Mouse (Mus musculus) MEL (cell line): ENCODE data around the gene Slk.

Experiments
- CTCF ChIP-seq, 3 experiments: IDR thresholded peaks in 2 of 3; conservative IDR thresholded peaks in 1 of 3; 2 replicates each; pipeline ENCODE4 v1.5.1; 2011 to 2012; ENCODE audit warnings: low read length in 3 of 3, low read depth in 2 of 3, mild to moderate bottlenecking in 2 of 3, improper control_type of control experiment in 1 of 3, inconsistent platforms in 1 of 3, mixed read lengths in 1 of 3, moderate library complexity in 1 of 3; ENCODE audit not compliant: control insufficient read depth in 1 of 3, insufficient read depth in 1 of 3, poor library complexity in 1 of 3, severe bottlenecking in 1 of 3
- HCFC1 ChIP-seq: IDR thresholded peaks from 2 replicates; pipeline ENCODE4 v1.6.1; 2012; ENCODE audit warnings: low read depth, mild to moderate bottlenecking, inconsistent platforms, low read length, improper control_type of control experiment, moderate library complexity

DNA sequence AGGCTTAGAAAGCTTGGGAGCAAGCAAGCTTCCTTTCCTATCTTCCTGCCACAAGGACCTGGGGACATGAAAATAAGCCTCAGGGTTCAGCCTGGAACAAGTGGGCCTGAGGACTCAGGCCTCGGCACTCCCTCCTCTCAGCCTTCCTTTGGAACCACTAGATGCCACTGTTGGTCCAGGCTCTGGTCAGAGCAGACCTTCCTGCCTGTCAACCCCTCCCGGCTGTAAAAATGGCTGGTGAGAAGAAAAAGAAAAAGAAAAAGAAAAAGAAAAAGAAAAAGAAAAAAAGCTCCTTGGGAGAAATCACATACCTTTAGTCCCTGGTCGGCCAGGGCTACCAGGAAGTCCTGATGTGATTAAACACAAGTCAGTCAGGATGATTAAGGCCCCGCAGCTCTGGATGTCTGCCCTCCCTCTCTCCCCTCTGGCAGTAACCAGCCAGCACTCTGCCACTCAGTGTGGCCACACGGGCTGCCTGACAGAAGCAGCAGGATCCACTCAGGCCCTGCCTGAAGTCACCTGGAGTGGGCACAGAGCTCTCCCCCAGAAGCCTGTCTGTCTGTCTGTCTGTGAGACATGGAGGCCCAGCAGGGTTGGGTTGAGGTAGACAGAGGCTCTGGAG is 79.5 kb downstream of the Slk start:
- no peak for TF ChIP-seq HCFC1
- TF ChIP-seq CTCF (IDR thresholded peaks at IDR 0.05 in 2 of 3, conservative IDR thresholded peaks at IDR 0.05 in 1 of 3; ENCODE audit: control insufficient read depth in 1 of 3, insufficient read depth in 1 of 3, low read depth in 2 of 3, low read length in 3 of 3, poor library complexity in 1 of 3, severe bottlenecking in 1 of 3): peak in 2 of 3 experiments; percentile 58; a peak in 5 of 6 replicates
